Mouse (Mus musculus): ENCODE results near the gene Defa17. TPM values are rescaled to one million over a fixed set of nuclear protein-coding genes. Genes with fewer than 3 reads are reported as not detected.

The Defa17 gene
- 1.1 TPM in 1 of 2 replicates, not detected in the other for polyA plus RNA-seq (2015; fragmentation: Nextera tagmentation; extraction: Ambion mirVana)

GRCm38 (mm10) chr8:21655480-21655879 is at the start of gene Defa17:
TSS of gene Defa17 (plus strand) at chr8:21655780.

GRCm38 (mm10) chr8:21617883-21618282 is 37.7 kb upstream of the Defa17 start, which contains the start of gene Defa26:
TSS of gene Defa26 (plus strand) at chr8:21618183.

GRCm38 (mm10) chr8:21665497-21665896 is 9.9 kb downstream of the Defa17 start, which contains the start of gene Defa34:
TSS of gene Defa34 (plus strand) at chr8:21665797.

GRCm38 (mm10) chr8:21703545-21703944 is 48.0 kb downstream of the Defa17 start, which contains the start of gene AY761184:
TSS of gene AY761184 (minus strand) at chr8:21703645.

Other genes starting within 250 kb of the Defa17 start
- not detected in 2 replicates for gene Defa36, start 228.4 kb upstream of the Defa17 start, polyA plus RNA-seq (2015; fragmentation: Nextera tagmentation; extraction: Ambion mirVana)
- gene Gm7849, start 199.2 kb upstream of the Defa17 start, polyA plus RNA-seq (2015; fragmentation: Nextera tagmentation; extraction: Ambion mirVana), result not detected in 2 replicates
- not detected in 2 replicates for gene Defa20, start 146.5 kb upstream of the Defa17 start, polyA plus RNA-seq (2015; fragmentation: Nextera tagmentation; extraction: Ambion mirVana)
- gene Defa32, start 126.7 kb upstream of the Defa17 start, polyA plus RNA-seq (2015; fragmentation: Nextera tagmentation; extraction: Ambion mirVana), result not detected in 2 replicates
- gene Defa37, start 90.4 kb upstream of the Defa17 start, polyA plus RNA-seq (2015; fragmentation: Nextera tagmentation; extraction: Ambion mirVana), result not detected in 2 replicates
- gene Defa28, start 72.8 kb upstream of the Defa17 start, polyA plus RNA-seq (2015; fragmentation: Nextera tagmentation; extraction: Ambion mirVana), result not detected in 2 replicates
- not detected in 2 replicates for gene Gm7861, start 61.3 kb upstream of the Defa17 start, polyA plus RNA-seq (2015; fragmentation: Nextera tagmentation; extraction: Ambion mirVana)
- not detected in 2 replicates for gene Defa26, start 37.6 kb upstream of the Defa17 start, polyA plus RNA-seq (2015; fragmentation: Nextera tagmentation; extraction: Ambion mirVana)
- not detected in 2 replicates for gene Defa34, start 10.0 kb downstream of the Defa17 start, polyA plus RNA-seq (2015; fragmentation: Nextera tagmentation; extraction: Ambion mirVana)
- not detected in 2 replicates for gene AY761184, start 47.9 kb downstream of the Defa17 start, polyA plus RNA-seq (2015; fragmentation: Nextera tagmentation; extraction: Ambion mirVana)
- gene Defa24, start 78.7 kb downstream of the Defa17 start, polyA plus RNA-seq (2015; fragmentation: Nextera tagmentation; extraction: Ambion mirVana), result 0.35 and 0.37 TPM in 2 replicates
- gene Defb50, start 167.8 kb downstream of the Defa17 start, polyA plus RNA-seq (2015; fragmentation: Nextera tagmentation; extraction: Ambion mirVana), result not detected in 2 replicates
- not detected in 2 replicates for gene Defb2, start 184.1 kb downstream of the Defa17 start, polyA plus RNA-seq (2015; fragmentation: Nextera tagmentation; extraction: Ambion mirVana)
- not detected in 2 replicates for gene Defb10, start 203.1 kb downstream of the Defa17 start, polyA plus RNA-seq (2015; fragmentation: Nextera tagmentation; extraction: Ambion mirVana)
- not detected in 2 replicates for gene Defb9, start 229.6 kb downstream of the Defa17 start, polyA plus RNA-seq (2015; fragmentation: Nextera tagmentation; extraction: Ambion mirVana)